Mouse (Mus musculus) macrophage (primary cell): ENCODE measurements around the gene Slc6a12. TPM values are rescaled to one million over a fixed set of nuclear protein-coding genes. Genes with fewer than 3 reads are reported as not detected.

Experiments
- H3K27ac ChIP-seq: fragments of 350-480 bp; formaldehyde crosslinking; 2 replicates; pipeline ENCODE4 v1.9.0; 2021
- H3K36me3 ChIP-seq: fragments of 350-480 bp; formaldehyde crosslinking; 2 replicates; pipeline ENCODE4 v1.9.0; 2021; ENCODE audit errors: inconsistent target
- H3K4me3 ChIP-seq: fragments of 350-480 bp; formaldehyde crosslinking; 2 replicates; pipeline ENCODE4 v1.9.0; 2021; ENCODE audit errors: inconsistent target
- H3K79me2 ChIP-seq: fragments of 350-480 bp; formaldehyde crosslinking; 2 replicates; pipeline ENCODE4 v1.9.0; 2021; ENCODE audit errors: inconsistent target
- WGBS: methylation state at CpG from one replicate; pipeline ENCODE4 v1.1.7; 2026; ENCODE audit warnings: inconsistent platforms; ENCODE audit not compliant: missing documents; 5-methylcytosine and 5-hydroxymethylcytosine counted together
- polyA plus RNA-seq: library from polyadenylated mRNA; stranded (reverse); fragments of 250-400 nt; gene quantifications from 3 replicates; pipeline ENCODE4 v1.2.4, GENCODE M21; 2018; ENCODE audit warnings: inconsistent platforms

The Slc6a12 gene
- polyA plus RNA-seq, 1 experiment from 2014 or later, result not detected

- Histone ChIP-seq H3K36me3 (no peaks in the 10 kb centered on the region), H3K27ac (no peak overlapping the region), H3K4me3 (no peak overlapping the region), H3K79me2 (no peaks in the 10 kb centered on the region)
- WGBS, result 62% methylated on average over 10 of the region's 10 CpGs
These were observed 12.9 kb upstream of the Slc6a12 start for GRCm38 (mm10) chr6:121329848-121330508.

- H3K36me3 ChIP-seq, result no peaks in the 10 kb centered on the region
- WGBS, result 91% methylated on average over 9 of the region's 9 CpGs
- no peak overlapping the region for H3K27ac ChIP-seq
- no peak overlapping the region for H3K4me3 ChIP-seq
- no peaks in the 10 kb centered on the region for H3K79me2 ChIP-seq
These were observed 7.0 kb upstream of the Slc6a12 start for GRCm38 (mm10) chr6:121335841-121336240.

GRCm38 (mm10) chr6:121336558-121336957 lies 6.3 kb upstream of the Slc6a12 start:
- no peaks in the 10 kb centered on the region for H3K79me2 ChIP-seq
- H3K27ac ChIP-seq, result no peak overlapping the region
- WGBS, result 27% methylated on average over 8 of the region's 8 CpGs
- no peak overlapping the region for H3K4me3 ChIP-seq
- no peaks in the 10 kb centered on the region for H3K36me3 ChIP-seq

GRCm38 (mm10) chr6:121337229-121337628 lies 5.6 kb upstream of the Slc6a12 start:
- H3K79me2 ChIP-seq, result no peaks in the 10 kb centered on the region
- H3K27ac ChIP-seq, result no peak overlapping the region
- no peak overlapping the region for H3K4me3 ChIP-seq
- 95% methylated on average over 9 of the region's 9 CpGs for WGBS
- no peaks in the 10 kb centered on the region for H3K36me3 ChIP-seq

- no peak overlapping the region for H3K27ac ChIP-seq
- no peaks in the 10 kb centered on the region for H3K79me2 ChIP-seq
- 39% methylated on average over 3 of the region's 3 CpGs for WGBS
- H3K36me3 ChIP-seq, result no peaks in the 10 kb centered on the region
- H3K4me3 ChIP-seq, result no peak overlapping the region
These were observed 4.9 kb upstream of the Slc6a12 start for GRCm38 (mm10) chr6:121337770-121338518.

GRCm38 (mm10) chr6:121338519-121338896 lies 4.4 kb upstream of the Slc6a12 start:
- no peaks in the 10 kb centered on the region for H3K79me2 ChIP-seq
- no peaks in the 10 kb centered on the region for H3K36me3 ChIP-seq
- no peak overlapping the region for H3K27ac ChIP-seq
- 53% methylated on average over 4 of the region's 4 CpGs for WGBS
- no peak overlapping the region for H3K4me3 ChIP-seq

GRCm38 (mm10) chr6:121341650-121342049 lies 1.2 kb upstream of the Slc6a12 start:
- Histone ChIP-seq H3K4me3 (no peak overlapping the region), H3K79me2 (no peaks in the 10 kb centered on the region), H3K36me3 (no peaks in the 10 kb centered on the region), H3K27ac (no peak overlapping the region)
- WGBS, result 0% methylated on average over 6 of the region's 6 CpGs

- H3K36me3 ChIP-seq, result no peaks in the 10 kb centered on the region
- no peak overlapping the region for H3K4me3 ChIP-seq
- no peaks in the 10 kb centered on the region for H3K79me2 ChIP-seq
- no peak overlapping the region for H3K27ac ChIP-seq
- WGBS, result 73% methylated on average over 5 of the region's 6 CpGs
These were observed 871 bp downstream of the Slc6a12 start for GRCm38 (mm10) chr6:121343771-121344123.

GRCm38 (mm10) chr6:121344329-121344728 lies 1.5 kb downstream of the Slc6a12 start:
- H3K36me3 ChIP-seq, result no peaks in the 10 kb centered on the region
- no peak overlapping the region for H3K4me3 ChIP-seq

GRCm38 (mm10) chr6:121346428-121346827 lies 3.6 kb downstream of the Slc6a12 start:
- Histone ChIP-seq H3K36me3 (no peaks in the 10 kb centered on the region), H3K4me3 (no peak overlapping the region), H3K27ac (no peak overlapping the region), H3K79me2 (no peaks in the 10 kb centered on the region)
- 94% methylated on average over 8 of the region's 8 CpGs for WGBS

More at GRCm38 (mm10) chr6:121344329-121344728, 1.5 kb downstream of the Slc6a12 start:
- 77% methylated on average over 5 of the region's 5 CpGs for whole genome bisulfite sequencing
- Histone ChIP-seq H3K27ac (no peak overlapping the region), H3K79me2 (no peaks in the 10 kb centered on the region)

GRCm38 (mm10) chr6:121352276-121352675 lies 9.4 kb downstream of the Slc6a12 start:
- Histone ChIP-seq H3K36me3 (no peaks in the 10 kb centered on the region), H3K79me2 (no peaks in the 10 kb centered on the region), H3K4me3 (no peak overlapping the region), H3K27ac (no peak overlapping the region)
- 72% methylated on average over 2 of the region's 2 CpGs for WGBS

GRCm38 (mm10) chr6:121356041-121356440 lies 13.2 kb downstream of the Slc6a12 start:
- Histone ChIP-seq H3K36me3 (no peaks in the 10 kb centered on the region), H3K27ac (no peak overlapping the region), H3K79me2 (no peaks in the 10 kb centered on the region), H3K4me3 (no peak overlapping the region)
- 83% methylated on average over 1 of the region's 1 CpGs for WGBS

GRCm38 (mm10) chr6:121357232-121357631 lies 14.4 kb downstream of the Slc6a12 start:
- no peaks in the 10 kb centered on the region for H3K36me3 ChIP-seq
- no peaks in the 10 kb centered on the region for H3K79me2 ChIP-seq
- WGBS, result 89% methylated on average over 6 of the region's 6 CpGs
- H3K27ac ChIP-seq, result no peak overlapping the region
- H3K4me3 ChIP-seq, result no peak overlapping the region

- Histone ChIP-seq H3K4me3 (no peak overlapping the region), H3K27ac (no peak overlapping the region), H3K36me3 (no peaks in the 10 kb centered on the region), H3K79me2 (no peaks in the 10 kb centered on the region)
- WGBS, result 88% methylated on average over 6 of the region's 6 CpGs
These were observed 20.2 kb downstream of the Slc6a12 start for GRCm38 (mm10) chr6:121363061-121363460.

- Histone ChIP-seq H3K36me3 (no peaks in the 10 kb centered on the region), H3K79me2 (no peaks in the 10 kb centered on the region), H3K27ac (no peak overlapping the region), H3K4me3 (no peak overlapping the region)
- WGBS, result 93% methylated on average over 4 of the region's 4 CpGs
These were observed 21.1 kb downstream of the Slc6a12 start for GRCm38 (mm10) chr6:121363956-121364355.
